Mouse (Mus musculus) adrenal gland, adult (tissue): ENCODE results near the gene Trp63.
A peak's percentile ranks its signal among the peaks of the same experiment; 100 is the strongest.
"Not testable (repeated sequence)": the region's sequence is repeated elsewhere in the genome, so short reads cannot be mapped to it uniquely, and the experiment has no call there.

Experiments used
- DNase-seq, 2 experiments: peaks; one replicate each; pipeline ENCODE4 v3.0.0; 2022 to 2023; ENCODE audit warnings: low spot score in 1 of 2; ENCODE audit not compliant: inconsistent age in 2 of 2

Trp63 gene

GRCm38 (mm10) chr16:25683531-25684248 lies at the start of gene Trp63:
Trp63 (plus strand) TSS chr16:25683763.
- no peak for DNase-seq

- DNase-seq = not testable (repeated sequence)
Observed at GRCm38 (mm10) chr16:25644716-25645115, 38.8 kb upstream of the Trp63 start.

- DNase-seq = no peak
Observed at GRCm38 (mm10) chr16:25660510-25661235, 22.9 kb upstream of the Trp63 start.

- DNase-seq = no peak
Observed at GRCm38 (mm10) chr16:25663116-25663515, 20.4 kb upstream of the Trp63 start.

GRCm38 (mm10) chr16:25673861-25674440 lies 9.6 kb upstream of the Trp63 start:
- no peak for DNase-seq

GRCm38 (mm10) chr16:25680369-25680768 lies 3.2 kb upstream of the Trp63 start:
- DNase-seq = no peak

- no peak for DNase-seq
Observed at GRCm38 (mm10) chr16:25682533-25682932, 1.0 kb upstream of the Trp63 start.

- no peak for DNase-seq
Observed at GRCm38 (mm10) chr16:25684572-25684971, 1.0 kb downstream of the Trp63 start.

GRCm38 (mm10) chr16:25690612-25691011 lies 7.0 kb downstream of the Trp63 start:
- no peak for DNase-seq

GRCm38 (mm10) chr16:25701252-25701651 lies 17.7 kb downstream of the Trp63 start:
- no peak for DNase-seq

- DNase-seq = no peak
Observed at GRCm38 (mm10) chr16:25706260-25706659, 22.7 kb downstream of the Trp63 start.

- no peak for DNase-seq
Observed at GRCm38 (mm10) chr16:25715790-25716189, 32.2 kb downstream of the Trp63 start.

- no peak for DNase-seq
Observed at GRCm38 (mm10) chr16:25723131-25723530, 39.6 kb downstream of the Trp63 start.

- no peak for DNase-seq
Observed at GRCm38 (mm10) chr16:25727001-25727400, 43.4 kb downstream of the Trp63 start.

GRCm38 (mm10) chr16:25727957-25728506 lies 44.5 kb downstream of the Trp63 start:
- no peak for DNase-seq

- no peak for DNase-seq
Observed at GRCm38 (mm10) chr16:25736912-25737311, 53.3 kb downstream of the Trp63 start.

GRCm38 (mm10) chr16:25737623-25738050 lies 54.1 kb downstream of the Trp63 start:
- DNase-seq = no peak

GRCm38 (mm10) chr16:25746807-25747206 lies 63.2 kb downstream of the Trp63 start:
- DNase-seq = peak in 1 of 2 experiments; percentile 3

GRCm38 (mm10) chr16:25751866-25752265 lies 68.3 kb downstream of the Trp63 start:
- no peak for DNase-seq

GRCm38 (mm10) chr16:25758108-25758507 lies 74.5 kb downstream of the Trp63 start:
- DNase-seq = no peak

GRCm38 (mm10) chr16:25765549-25765948 lies 82.0 kb downstream of the Trp63 start:
- DNase-seq = no peak

GRCm38 (mm10) chr16:25774611-25775010 lies 91.0 kb downstream of the Trp63 start:
- DNase-seq = no peak
